Mouse (Mus musculus): ENCODE measurements around the gene Ston1. TPM values are rescaled to one million over a fixed set of nuclear protein-coding genes. Genes with fewer than 3 reads are reported as not detected.

Ston1 gene
- polyA plus RNA-seq, 2 experiments = 11.3 to 34.8 TPM

DNA sequence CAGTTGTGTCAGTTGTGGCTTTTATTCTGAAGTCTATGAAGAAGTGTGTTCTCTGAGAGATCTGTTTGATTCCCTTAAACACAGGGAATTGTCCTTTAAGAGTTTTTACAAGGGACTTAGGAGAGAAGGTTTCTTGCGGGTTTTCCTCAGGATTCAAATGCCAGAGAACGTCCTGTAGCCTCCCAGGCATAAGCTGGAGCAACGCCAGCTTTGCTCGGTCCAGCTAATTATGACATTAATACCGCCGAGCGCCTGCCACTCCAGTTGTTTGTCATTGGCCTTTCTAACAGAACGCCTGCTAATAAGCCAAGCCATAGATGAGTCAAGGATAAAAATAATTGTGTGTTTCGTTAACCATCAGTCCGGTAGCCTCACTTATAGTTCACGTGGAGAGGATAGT, 90.7 kb downstream of the Ston1 start:
- WGBS = 32% methylated on average over 11 of the region's 11 CpGs
- DNase-seq (ENCODE audit: low spot score) = no peak
- Histone ChIP-seq H3K9ac (ENCODE audit: low read depth, low read length, severe bottlenecking) (no peak overlapping the region), H3K27me3 (ENCODE audit: control insufficient read depth, insufficient read depth, low read length) (no peaks in the 10 kb centered on the region), H3K9me3 (ENCODE audit: control insufficient read depth, low read length) (no peaks in the 10 kb centered on the region), H3K4me1 (ENCODE audit: control insufficient read depth, insufficient read depth, low read length) (peaks cover 3% of the 10 kb centered on the region; the same call in 1 of the 2 replicates), H3K4me2 (replicated peaks; ENCODE audit: low read depth, low read length, severe bottlenecking) (no peak overlapping the region), H3K4me3 (replicated peaks; ENCODE audit: low read length) (no peak overlapping the region), H3K36me3 (ENCODE audit: control insufficient read depth, insufficient read depth, low read length) (no peaks in the 10 kb centered on the region), H3K27ac (replicated peaks; ENCODE audit: low read depth, low read length) (no peak overlapping the region)
- TF ChIP-seq POLR2A (IDR thresholded peaks at IDR 0.05; ENCODE audit: borderline replicate concordance, extremely low read depth, insufficient read depth, insufficient read length) = no peak
- no peak for ATAC-seq (ENCODE audit: low FRiP score, low read depth)

DNA sequence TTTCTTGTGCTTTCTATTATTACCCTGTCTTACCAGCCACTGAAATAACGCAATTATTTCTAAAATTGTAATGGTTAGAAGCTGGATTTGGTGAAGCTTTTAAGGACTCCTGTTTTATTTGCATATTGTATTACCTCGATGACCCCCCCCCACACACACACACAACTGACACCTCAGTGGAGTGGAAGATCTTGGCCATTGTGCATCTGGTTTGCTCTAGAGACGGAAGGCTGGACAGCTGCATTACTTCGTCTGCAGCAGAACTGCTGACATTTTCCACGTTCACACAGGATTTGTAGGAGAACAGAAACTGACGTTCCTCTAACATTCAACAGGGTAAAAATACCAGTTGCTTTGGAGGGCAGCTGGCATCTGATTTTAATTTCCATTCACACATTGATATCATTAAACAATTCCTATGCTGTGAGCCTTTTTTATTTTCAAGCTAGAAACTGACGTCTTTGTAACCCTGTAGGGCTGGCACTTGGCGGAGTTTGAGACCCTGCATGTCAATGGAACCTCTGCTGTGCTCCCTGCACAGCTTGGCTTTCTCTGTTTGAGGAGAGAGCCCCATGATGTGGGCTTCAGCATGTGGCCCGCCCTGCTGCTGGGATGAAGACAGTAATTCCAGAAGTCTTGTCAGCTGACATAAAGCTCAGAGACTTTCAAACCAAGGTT, 99.3 kb downstream of the Ston1 start:
- Histone ChIP-seq H3K27me3 (ENCODE audit: control insufficient read depth, insufficient read depth, low read length) (no peaks in the 10 kb centered on the region), H3K4me1 (ENCODE audit: control insufficient read depth, insufficient read depth, low read length) (peaks cover 9% of the 10 kb centered on the region; the same call in 1 of the 2 replicates), H3K4me2 (replicated peaks; ENCODE audit: low read depth, low read length, severe bottlenecking) (no peak overlapping the region; the same call in 1 of the 2 replicates), H3K27ac (replicated peaks; ENCODE audit: low read depth, low read length) (peak overlapping the region; percentile 40; the same call in 1 of the 2 replicates), H3K36me3 (ENCODE audit: control insufficient read depth, insufficient read depth, low read length) (no peaks in the 10 kb centered on the region), H3K9ac (ENCODE audit: low read depth, low read length, severe bottlenecking) (no peak overlapping the region), H3K4me3 (replicated peaks; ENCODE audit: low read length) (no peak overlapping the region), H3K9me3 (ENCODE audit: control insufficient read depth, low read length) (peaks cover 3% of the 10 kb centered on the region; the same call in 1 of the 2 replicates)
- WGBS = 28% methylated on average over 9 of the region's 9 CpGs
- no peak for TF ChIP-seq POLR2A (IDR thresholded peaks at IDR 0.05; ENCODE audit: borderline replicate concordance, extremely low read depth, insufficient read depth, insufficient read length)
- ATAC-seq (ENCODE audit: low FRiP score, low read depth) (peak; percentile 77), DNase-seq (ENCODE audit: low spot score) (peak; percentile 42)

DNA sequence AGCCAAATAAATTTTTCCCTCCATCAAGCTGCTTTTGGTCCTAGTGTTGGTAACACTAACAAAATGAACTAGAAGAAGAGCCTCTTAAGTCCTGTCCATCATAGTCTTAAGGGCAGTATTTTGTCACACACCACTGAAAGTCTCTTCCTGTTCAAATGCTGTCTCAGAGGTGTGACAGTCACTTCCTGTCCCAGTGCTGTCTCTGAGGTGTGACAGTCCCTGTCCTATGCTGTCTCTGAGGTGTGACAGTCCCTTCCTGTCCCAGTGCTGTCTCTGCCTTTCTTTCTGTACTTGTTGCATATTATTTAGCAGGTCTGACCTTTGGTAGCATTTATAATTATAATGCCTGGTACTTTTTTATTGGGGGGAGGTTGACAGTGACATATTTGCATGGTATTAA, 103.4 kb downstream of the Ston1 start:
- no peak for ATAC-seq (ENCODE audit: low FRiP score, low read depth)
- Histone ChIP-seq H3K36me3 (ENCODE audit: control insufficient read depth, insufficient read depth, low read length) (no peaks in the 10 kb centered on the region), H3K9ac (ENCODE audit: low read depth, low read length, severe bottlenecking) (no peak overlapping the region), H3K27ac (replicated peaks; ENCODE audit: low read depth, low read length) (no peak overlapping the region), H3K4me2 (replicated peaks; ENCODE audit: low read depth, low read length, severe bottlenecking) (no peak overlapping the region), H3K4me1 (ENCODE audit: control insufficient read depth, insufficient read depth, low read length) (peaks cover 9% of the 10 kb centered on the region; the same call in 1 of the 2 replicates), H3K27me3 (ENCODE audit: control insufficient read depth, insufficient read depth, low read length) (no peaks in the 10 kb centered on the region), H3K4me3 (replicated peaks; ENCODE audit: low read length) (no peak overlapping the region), H3K9me3 (ENCODE audit: control insufficient read depth, low read length) (peaks cover 3% of the 10 kb centered on the region; the same call in 1 of the 2 replicates)
- DNase-seq (ENCODE audit: low spot score) = no peak
- TF ChIP-seq POLR2A (IDR thresholded peaks at IDR 0.05; ENCODE audit: borderline replicate concordance, extremely low read depth, insufficient read depth, insufficient read length) = no peak

DNA sequence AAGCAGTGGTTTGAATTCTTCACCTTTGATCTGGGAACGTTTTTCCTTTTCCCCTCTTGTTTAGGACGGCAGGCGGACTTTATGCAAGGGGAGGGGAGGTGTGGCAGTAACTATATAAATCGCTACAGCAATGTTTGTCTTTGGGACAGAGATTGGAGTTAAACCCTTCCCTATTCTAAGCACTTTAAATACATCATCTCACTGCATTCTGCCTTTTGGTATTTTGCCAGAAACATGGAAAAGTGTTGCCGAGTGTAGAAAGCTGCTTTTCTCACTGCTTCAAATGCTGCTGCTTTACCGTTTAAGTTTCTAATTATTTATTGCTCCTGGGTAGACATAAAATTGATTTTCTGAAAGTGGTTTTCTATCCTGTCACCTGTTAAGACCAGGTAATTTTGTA, 104.9 kb downstream of the Ston1 start:
- ATAC-seq (ENCODE audit: low FRiP score, low read depth) = no peak
- TF ChIP-seq POLR2A (IDR thresholded peaks at IDR 0.05; ENCODE audit: borderline replicate concordance, extremely low read depth, insufficient read depth, insufficient read length) = no peak
- no peak overlapping the region for H3K9ac ChIP-seq (ENCODE audit: low read depth, low read length, severe bottlenecking)
- no peaks in the 10 kb centered on the region for H3K36me3 ChIP-seq (ENCODE audit: control insufficient read depth, insufficient read depth, low read length)
- no peak overlapping the region for H3K4me3 ChIP-seq (replicated peaks; ENCODE audit: low read length)
- H3K9me3 ChIP-seq (ENCODE audit: control insufficient read depth, low read length) = peaks cover 3% of the 10 kb centered on the region; the same call in 1 of the 2 replicates
- no peaks in the 10 kb centered on the region for H3K27me3 ChIP-seq (ENCODE audit: control insufficient read depth, insufficient read depth, low read length)
- no peak overlapping the region for H3K27ac ChIP-seq (replicated peaks; ENCODE audit: low read depth, low read length)
- no peak overlapping the region for H3K4me2 ChIP-seq (replicated peaks; ENCODE audit: low read depth, low read length, severe bottlenecking)
- 0 out of 2 replicates have a peak, but pooled peaks cover 1% of the 10 kb centered on the region for H3K4me1 ChIP-seq (ENCODE audit: control insufficient read depth, insufficient read depth, low read length)
- DNase-seq (ENCODE audit: low spot score) = peak; percentile 16
- WGBS = 13% methylated on average over 6 of the region's 6 CpGs

DNA sequence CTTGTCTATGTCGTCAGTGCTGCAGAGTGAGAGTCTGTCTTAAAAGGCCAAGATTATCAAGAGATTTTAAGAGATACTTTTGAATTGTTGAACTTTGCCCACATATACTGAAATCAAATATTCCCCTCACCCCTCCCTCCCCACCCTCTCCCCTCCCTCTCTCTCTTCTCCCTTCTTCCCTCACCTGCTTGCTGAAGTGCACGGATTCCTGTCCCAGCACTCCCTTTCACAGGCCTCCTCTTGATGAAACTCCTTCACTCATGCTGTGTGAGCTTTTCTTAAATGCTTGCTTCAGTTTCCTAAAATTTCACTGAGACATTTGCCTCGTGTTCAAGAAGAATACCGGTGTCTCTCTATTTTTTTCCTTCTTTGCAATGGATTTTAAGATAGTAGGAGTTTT, 105.6 kb downstream of the Ston1 start:
- no peak overlapping the region for H3K4me2 ChIP-seq (replicated peaks; ENCODE audit: low read depth, low read length, severe bottlenecking)
- no peaks in the 10 kb centered on the region for H3K4me1 ChIP-seq (ENCODE audit: control insufficient read depth, insufficient read depth, low read length)
- peaks cover 3% of the 10 kb centered on the region; the same call in 1 of the 2 replicates for H3K9me3 ChIP-seq (ENCODE audit: control insufficient read depth, low read length)
- no peak for TF ChIP-seq POLR2A (IDR thresholded peaks at IDR 0.05; ENCODE audit: borderline replicate concordance, extremely low read depth, insufficient read depth, insufficient read length)
- no peak overlapping the region for H3K27ac ChIP-seq (replicated peaks; ENCODE audit: low read depth, low read length)
- H3K9ac ChIP-seq (ENCODE audit: low read depth, low read length, severe bottlenecking) = no peak overlapping the region
- ATAC-seq (ENCODE audit: low FRiP score, low read depth) = no peak
- H3K27me3 ChIP-seq (ENCODE audit: control insufficient read depth, insufficient read depth, low read length) = no peaks in the 10 kb centered on the region
- no peaks in the 10 kb centered on the region for H3K36me3 ChIP-seq (ENCODE audit: control insufficient read depth, insufficient read depth, low read length)
- no peak for DNase-seq (ENCODE audit: low spot score)
- WGBS = 37% methylated on average over 4 of the region's 4 CpGs
- no peak overlapping the region for H3K4me3 ChIP-seq (replicated peaks; ENCODE audit: low read length)

Measured in limb, embryonic 14.5 days (tissue).